Mouse (Mus musculus): Measurements from ENCODE around the gene Rtl10. TPM values are rescaled to one million over a fixed set of nuclear protein-coding genes. Genes with fewer than 3 reads are reported as not detected.

Gene Rtl10
- total and polyA plus RNA-seq, 2 experiments, result 0.18 to 4.3 TPM

GRCm38 (mm10) chr16:18484386-18484785 is 14.3 kb upstream of the Rtl10 start:
- H3K4me3 ChIP-seq (ENCODE audit: insufficient read depth, low read depth, low read length), result no peak overlapping the region
- no peaks in the 10 kb centered on the region for H3K4me1 ChIP-seq (ENCODE audit: control insufficient read depth, insufficient read depth, low read length)
- no peak overlapping the region for H3K27ac ChIP-seq (replicated peaks; ENCODE audit: insufficient read depth, low read depth, low read length)
- H3K27me3 ChIP-seq (ENCODE audit: control insufficient read depth, insufficient read depth, low read length), result no peaks in the 10 kb centered on the region
- H3K36me3 ChIP-seq (ENCODE audit: control insufficient read depth, insufficient read depth, low read length), result no peaks in the 10 kb centered on the region; the same call in 1 of the 2 replicates
- DNase-seq (ENCODE audit: extremely low read depth, low read depth, low spot score), result no peak
- WGBS, result 59% methylated on average over 4 of the region's 4 CpGs
- H3K9ac ChIP-seq (ENCODE audit: low read depth, low read length), result no peak overlapping the region
- H3K79me2 ChIP-seq (ENCODE audit: control insufficient read depth, insufficient read depth, low read length), result no peaks in the 10 kb centered on the region
- no peak for TF ChIP-seq POLR2A (IDR thresholded peaks at IDR 0.05; ENCODE audit: extremely low read depth, insufficient read depth, low read length)
- TF ChIP-seq CTCF (IDR thresholded peaks at IDR 0.05; ENCODE audit: low read depth, low read length), result no peak

- H3K36me3 ChIP-seq (ENCODE audit: control insufficient read depth, insufficient read depth, low read length), result no peaks in the 10 kb centered on the region; the same call in 1 of the 2 replicates
- no peaks in the 10 kb centered on the region for H3K4me1 ChIP-seq (ENCODE audit: control insufficient read depth, insufficient read depth, low read length)
- 82% methylated on average over 5 of the region's 5 CpGs for WGBS
- H3K27ac ChIP-seq (replicated peaks; ENCODE audit: insufficient read depth, low read depth, low read length), result no peak overlapping the region
- no peaks in the 10 kb centered on the region for H3K27me3 ChIP-seq (ENCODE audit: control insufficient read depth, insufficient read depth, low read length)
- no peak overlapping the region for H3K9ac ChIP-seq (ENCODE audit: low read depth, low read length)
- no peak for DNase-seq (ENCODE audit: extremely low read depth, low read depth, low spot score)
- H3K4me3 ChIP-seq (ENCODE audit: insufficient read depth, low read depth, low read length), result no peak overlapping the region
- no peaks in the 10 kb centered on the region for H3K79me2 ChIP-seq (ENCODE audit: control insufficient read depth, insufficient read depth, low read length)
- TF ChIP-seq CTCF (IDR thresholded peaks at IDR 0.05; ENCODE audit: low read depth, low read length), result no peak
- TF ChIP-seq POLR2A (IDR thresholded peaks at IDR 0.05; ENCODE audit: extremely low read depth, insufficient read depth, low read length), result no peak
Measured at GRCm38 (mm10) chr16:18484794-18485435, 13.8 kb upstream of the Rtl10 start.

- Histone ChIP-seq H3K9ac (ENCODE audit: low read depth, low read length) (no peak overlapping the region), H3K27me3 (ENCODE audit: control insufficient read depth, insufficient read depth, low read length) (no peaks in the 10 kb centered on the region), H3K27ac (replicated peaks; ENCODE audit: insufficient read depth, low read depth, low read length) (no peak overlapping the region), H3K4me3 (ENCODE audit: insufficient read depth, low read depth, low read length) (no peak overlapping the region), H3K79me2 (ENCODE audit: control insufficient read depth, insufficient read depth, low read length) (no peaks in the 10 kb centered on the region), H3K36me3 (ENCODE audit: control insufficient read depth, insufficient read depth, low read length) (no peaks in the 10 kb centered on the region; the same call in 1 of the 2 replicates), H3K4me1 (ENCODE audit: control insufficient read depth, insufficient read depth, low read length) (no peaks in the 10 kb centered on the region)
- TF ChIP-seq CTCF (IDR thresholded peaks at IDR 0.05; ENCODE audit: low read depth, low read length), result no peak
- TF ChIP-seq POLR2A (IDR thresholded peaks at IDR 0.05; ENCODE audit: extremely low read depth, insufficient read depth, low read length), result no peak
- no peak for DNase-seq (ENCODE audit: extremely low read depth, low read depth, low spot score)
- 95% methylated on average over 2 of the region's 2 CpGs for WGBS
Measured at GRCm38 (mm10) chr16:18486126-18486525, 12.6 kb upstream of the Rtl10 start.

- TF ChIP-seq POLR2A (IDR thresholded peaks at IDR 0.05; ENCODE audit: extremely low read depth, insufficient read depth, low read length) (no peak), CTCF (IDR thresholded peaks at IDR 0.05; ENCODE audit: low read depth, low read length) (no peak)
- Histone ChIP-seq H3K36me3 (ENCODE audit: control insufficient read depth, insufficient read depth, low read length) (no peaks in the 10 kb centered on the region; the same call in 1 of the 2 replicates), H3K4me1 (ENCODE audit: control insufficient read depth, insufficient read depth, low read length) (no peaks in the 10 kb centered on the region), H3K27me3 (ENCODE audit: control insufficient read depth, insufficient read depth, low read length) (no peaks in the 10 kb centered on the region), H3K4me3 (ENCODE audit: insufficient read depth, low read depth, low read length) (no peak overlapping the region), H3K9ac (ENCODE audit: low read depth, low read length) (no peak overlapping the region), H3K79me2 (ENCODE audit: control insufficient read depth, insufficient read depth, low read length) (no peaks in the 10 kb centered on the region), H3K27ac (replicated peaks; ENCODE audit: insufficient read depth, low read depth, low read length) (no peak overlapping the region)
- no peak for DNase-seq (ENCODE audit: extremely low read depth, low read depth, low spot score)
- 93% methylated on average over 3 of the region's 3 CpGs for WGBS
Measured at GRCm38 (mm10) chr16:18490281-18490680, 8.4 kb upstream of the Rtl10 start.

GRCm38 (mm10) chr16:18490894-18491293 is 7.8 kb upstream of the Rtl10 start:
- Histone ChIP-seq H3K36me3 (ENCODE audit: control insufficient read depth, insufficient read depth, low read length) (no peaks in the 10 kb centered on the region; the same call in 1 of the 2 replicates), H3K4me1 (ENCODE audit: control insufficient read depth, insufficient read depth, low read length) (no peaks in the 10 kb centered on the region), H3K27me3 (ENCODE audit: control insufficient read depth, insufficient read depth, low read length) (no peaks in the 10 kb centered on the region), H3K27ac (replicated peaks; ENCODE audit: insufficient read depth, low read depth, low read length) (no peak overlapping the region), H3K4me3 (ENCODE audit: insufficient read depth, low read depth, low read length) (no peak overlapping the region), H3K9ac (ENCODE audit: low read depth, low read length) (no peak overlapping the region), H3K79me2 (ENCODE audit: control insufficient read depth, insufficient read depth, low read length) (no peaks in the 10 kb centered on the region)
- DNase-seq (ENCODE audit: extremely low read depth, low read depth, low spot score), result no peak
- WGBS, result 77% methylated on average over 1 of the region's 1 CpGs
- TF ChIP-seq CTCF (IDR thresholded peaks at IDR 0.05; ENCODE audit: low read depth, low read length) (no peak), POLR2A (IDR thresholded peaks at IDR 0.05; ENCODE audit: extremely low read depth, insufficient read depth, low read length) (no peak)

DNA sequence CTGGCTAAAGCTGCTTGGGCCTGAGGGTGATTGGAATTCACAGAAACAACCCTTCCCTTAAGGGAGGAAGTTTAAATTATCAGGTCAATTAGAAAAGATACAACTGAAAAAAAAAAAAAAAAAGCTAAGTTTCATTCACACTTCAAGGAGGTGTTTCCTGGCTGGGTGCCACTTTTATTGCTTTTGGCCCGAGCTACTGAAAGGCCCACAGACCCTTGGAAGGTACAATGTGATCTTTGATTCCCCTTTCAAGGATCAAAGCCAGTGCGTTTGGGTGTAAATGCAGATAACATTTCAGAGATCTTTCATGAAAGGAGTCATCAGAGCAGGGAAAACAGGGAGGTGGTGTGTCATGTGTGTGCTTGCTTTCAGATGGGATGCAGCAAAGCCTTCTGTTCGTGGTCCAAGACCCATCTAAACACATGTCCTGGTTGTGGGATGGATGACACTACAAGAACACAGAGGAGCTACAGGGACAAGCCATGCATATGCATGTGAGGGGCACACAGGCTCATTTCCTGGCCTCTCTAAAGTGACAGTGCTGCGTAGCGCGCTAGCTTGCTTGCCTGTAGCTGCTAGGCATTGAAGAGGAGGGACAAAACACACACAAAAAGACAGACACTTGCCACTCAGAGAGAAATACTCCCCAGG is 711 bp upstream of the Rtl10 start:
- 7% methylated on average over 6 of the region's 6 CpGs for WGBS
- peaks cover 10% of the 10 kb centered on the region for H3K4me1 ChIP-seq (ENCODE audit: control insufficient read depth, insufficient read depth, low read length)
- H3K36me3 ChIP-seq (ENCODE audit: control insufficient read depth, insufficient read depth, low read length), result no peaks in the 10 kb centered on the region
- no peak for TF ChIP-seq POLR2A (IDR thresholded peaks at IDR 0.05; ENCODE audit: extremely low read depth, insufficient read depth, low read length)
- TF ChIP-seq CTCF (IDR thresholded peaks at IDR 0.05; ENCODE audit: low read depth, low read length), result no peak
- H3K4me3 ChIP-seq (ENCODE audit: insufficient read depth, low read depth, low read length), result peak overlapping the region; percentile 90
- no peak for DNase-seq (ENCODE audit: extremely low read depth, low read depth, low spot score)
- H3K27ac ChIP-seq (replicated peaks; ENCODE audit: insufficient read depth, low read depth, low read length), result peak overlapping the region; percentile 70
- peak overlapping the region; percentile 89 for H3K9ac ChIP-seq (ENCODE audit: low read depth, low read length)
- H3K79me2 ChIP-seq (ENCODE audit: control insufficient read depth, insufficient read depth, low read length), result no peaks in the 10 kb centered on the region
- no peaks in the 10 kb centered on the region for H3K27me3 ChIP-seq (ENCODE audit: control insufficient read depth, insufficient read depth, low read length)

All from liver, adult 2 months (tissue).